Mouse (Mus musculus) forebrain, embryonic 13.5 days (tissue): ENCODE data around the gene Gm15140. TPM values are rescaled to one million over a fixed set of nuclear protein-coding genes. Genes with fewer than 3 reads are reported as not detected.
"Not testable (repeated sequence)": the region's sequence is repeated elsewhere in the genome, so short reads cannot be mapped to it uniquely, and the experiment has no call there.

Experiments
- ATAC-seq: fragments of 200-750 bp; cut with Nextera tagmentation; 2 replicates; pipeline ENCODE4 v1.8.0; 2017
- H3K27ac ChIP-seq: fragments of 300-500 bp; sonication (generic); 2 replicates; pipeline ENCODE4 v1.5.1; 2015; ENCODE audit warnings: inconsistent platforms, mild to moderate bottlenecking, moderate library complexity
- H3K27me3 ChIP-seq: fragments of 300-500 bp; sonication (generic); 2 replicates; pipeline ENCODE4 v1.6.1; 2015; ENCODE audit warnings: mild to moderate bottlenecking, inconsistent platforms
- H3K36me3 ChIP-seq: fragments of 300-500 bp; sonication (generic); 2 replicates; pipeline ENCODE4 v1.6.1; 2015; ENCODE audit warnings: mild to moderate bottlenecking, inconsistent platforms; ENCODE audit not compliant: poor library complexity, severe bottlenecking
- H3K4me1 ChIP-seq: fragments of 300-500 bp; sonication (generic); 2 replicates; pipeline ENCODE4 v1.6.1; 2015; ENCODE audit warnings: inconsistent platforms
- H3K4me2 ChIP-seq: fragments of 300-500 bp; sonication (generic); 2 replicates; pipeline ENCODE4 v1.6.1; 2015; ENCODE audit warnings: inconsistent platforms, mild to moderate bottlenecking, moderate library complexity
- H3K4me3 ChIP-seq: fragments of 300-500 bp; sonication (generic); 2 replicates; pipeline ENCODE4 v1.5.1; 2015; ENCODE audit warnings: mild to moderate bottlenecking, inconsistent platforms
- H3K9ac ChIP-seq: fragments of 300-500 bp; sonication (generic); 2 replicates; pipeline ENCODE4 v1.6.1; 2015; ENCODE audit warnings: mild to moderate bottlenecking, inconsistent platforms
- H3K9me3 ChIP-seq: fragments of 300-500 bp; sonication (generic); replicated peaks from 2 replicates; pipeline ENCODE4 v1.6.1; 2016; ENCODE audit warnings: inconsistent platforms
- WGBS: fragments of 180-500 bp; shearing (Covaris S2); methylation state at CpG from one replicate; pipeline ENCODE4 v1.1.7; 2015; 5-methylcytosine and 5-hydroxymethylcytosine counted together
- polyA plus RNA-seq: library from polyadenylated mRNA; unstranded; fragments of >200 nt; fragmentation: Nextera tagmentation; extraction: Ambion mirVana; gene quantifications from 2 replicates; pipeline ENCODE4 v1.2.1, GENCODE M21; 2015

The Gm15140 gene
- polyA plus RNA-seq: not detected in 2 replicates

GRCm38 (mm10) chrX:154120585-154120984 is at the start of gene Gm15140:
Gene Gm15140, minus strand, starts transcription at chrX:154120685.
- WGBS: 64% methylated on average over 1 of the region's 1 CpGs
- not testable (repeated sequence) for H3K27ac ChIP-seq, ATAC-seq, H3K4me2 ChIP-seq, H3K4me3 ChIP-seq, H3K36me3 ChIP-seq, H3K9ac ChIP-seq, H3K27me3 ChIP-seq, H3K9me3 ChIP-seq, H3K4me1 ChIP-seq

Other genes starting within 250 kb of the Gm15140 start
- not detected in 2 replicates for gene Samt1, start 108.0 kb downstream of the Gm15140 start, polyA plus RNA-seq
- not detected in 2 replicates for gene 4921511M17Rik, start 86.9 kb downstream of the Gm15140 start, polyA plus RNA-seq
- not detected in 2 replicates for gene Gm10057, start 65.6 kb downstream of the Gm15140 start, polyA plus RNA-seq
- gene 4930524N10Rik, start 222.7 kb upstream of the Gm15140 start, polyA plus RNA-seq: not detected in 2 replicates